Comparison of ENCODE assay signal across 1 mouse cellular context in genomic region chr15:101240799-101241204, GRCm38 (mm10).
A peak's percentile ranks its signal among the peaks of the same experiment; 100 is the strongest.
TF ChIP-seq lines count a peak whose summit lies in the region.

No protein-coding gene starts in this region.

TF ChIP-seq in myocyte, 11 proteins besides CTCF, POLR2A, EP300 and RAD21:
- TF ChIP-seq MYOG (IDR thresholded peaks at IDR 0.05; ENCODE audit: control insufficient read depth in 1 of 3, insufficient read depth in 1 of 3, insufficient read length in 2 of 3, low read depth in 2 of 3) (peak; percentile 75 to 95 (median 87)), POLR2AphosphoS2 (IDR thresholded peaks at IDR 0.05; ENCODE audit: insufficient read length, low read depth) (peak; percentile 66), SRF (IDR thresholded peaks at IDR 0.05; ENCODE audit: control insufficient read depth, insufficient read length, low read depth) (no peak), MYOD1 (IDR thresholded peaks at IDR 0.05; ENCODE audit: control insufficient read depth in 1 of 3, insufficient read length in 2 of 3, low read depth in 2 of 3) (peak; percentile 65 to 91 (median 71))
